Mouse (Mus musculus) kidney, embryonic 14.5 days (tissue): Measurements from ENCODE around the gene Atf3. TPM values are rescaled to one million over a fixed set of nuclear protein-coding genes. Genes with fewer than 3 reads are reported as not detected.

Source experiments
- ATAC-seq: fragments of 200-750 bp; cut with Nextera tagmentation; 2 replicates; pipeline ENCODE4 v1.8.0; 2017; ENCODE audit warnings: moderate number of reproducible peaks, mild to moderate bottlenecking, moderate TSS enrichment, moderate library complexity; ENCODE audit not compliant: low FRiP score, low TSS enrichment
- H3K27ac ChIP-seq: fragments of 300-500 bp; sonication (generic); 2 replicates; pipeline ENCODE4 v1.5.1; 2014; ENCODE audit warnings: low read depth, mild to moderate bottlenecking, low read length, moderate library complexity, mixed read lengths
- H3K27me3 ChIP-seq: fragments of 300-500 bp; sonication (generic); 2 replicates; pipeline ENCODE4 v1.6.1; 2014; ENCODE audit warnings: mild to moderate bottlenecking, low read length; ENCODE audit not compliant: control insufficient read depth, insufficient read depth
- H3K36me3 ChIP-seq: fragments of 300-500 bp; sonication (generic); 2 replicates; pipeline ENCODE4 v1.6.1; 2014; ENCODE audit warnings: low read length, mixed read lengths; ENCODE audit not compliant: control insufficient read depth, insufficient read depth
- H3K4me1 ChIP-seq: fragments of 300-500 bp; sonication (generic); 2 replicates; pipeline ENCODE4 v1.6.1; 2014; ENCODE audit warnings: low read length, mixed read lengths; ENCODE audit not compliant: control insufficient read depth, insufficient read depth
- H3K4me2 ChIP-seq: fragments of 300-500 bp; sonication (generic); replicated peaks from 2 replicates; pipeline ENCODE4 v1.6.1; 2014; ENCODE audit warnings: low read depth, mild to moderate bottlenecking, low read length
- H3K4me3 ChIP-seq: fragments of 300-500 bp; sonication (generic); 2 replicates; pipeline ENCODE4 v1.5.1; 2014; ENCODE audit warnings: mild to moderate bottlenecking, low read length
- H3K9ac ChIP-seq: fragments of 300-500 bp; sonication (generic); 2 replicates; pipeline ENCODE4 v1.6.1; 2014; ENCODE audit warnings: low read depth, mild to moderate bottlenecking, low read length, moderate library complexity
- H3K9me3 ChIP-seq: fragments of 300-500 bp; sonication (generic); 2 replicates; pipeline ENCODE4 v1.6.1; 2016; ENCODE audit warnings: low read length; ENCODE audit not compliant: control insufficient read depth
- WGBS: fragments of 180-500 bp; shearing (Covaris S2); extraction: QIAGEN DNeasy Blood & Tissue Kit; methylation state at CpG from one replicate; pipeline ENCODE4 v1.1.7; 2014; 5-methylcytosine and 5-hydroxymethylcytosine counted together
- polyA plus RNA-seq: library from polyadenylated mRNA; unstranded; fragments of >200 nt; fragmentation: Nextera tagmentation; extraction: Ambion mirVana; gene quantifications from 2 replicates; pipeline ENCODE4 v1.2.1, GENCODE M21; 2014

The Atf3 gene
- polyA plus RNA-seq, 1 experiment from 2014 or later = 2.3 TPM

- ATAC-seq = no peak
- Histone ChIP-seq H3K27me3 (no peaks in the 10 kb centered on the region), H3K27ac (no peak overlapping the region), H3K4me1 (no peaks in the 10 kb centered on the region), H3K36me3 (no peaks in the 10 kb centered on the region), H3K4me3 (no peak overlapping the region), H3K9ac (no peak overlapping the region), H3K4me2 (no peak overlapping the region), H3K9me3 (peaks cover 8% of the 10 kb centered on the region; the same call in 1 of the 2 replicates)
- 68% methylated on average over 5 of the region's 5 CpGs for WGBS
Measured at GRCm38 (mm10) chr1:191132240-191132639, 85.6 kb downstream of the Atf3 start.

GRCm38 (mm10) chr1:191131692-191132091, 86.1 kb downstream of the Atf3 start:
- no peak for ATAC-seq
- H3K4me3 ChIP-seq = no peak overlapping the region
- peaks cover 8% of the 10 kb centered on the region; the same call in 1 of the 2 replicates for H3K9me3 ChIP-seq
- no peak overlapping the region for H3K4me2 ChIP-seq
- no peaks in the 10 kb centered on the region for H3K36me3 ChIP-seq
- no peak overlapping the region for H3K9ac ChIP-seq
- no peaks in the 10 kb centered on the region for H3K27me3 ChIP-seq
- H3K4me1 ChIP-seq = no peaks in the 10 kb centered on the region
- no peak overlapping the region for H3K27ac ChIP-seq
- 91% methylated on average over 2 of the region's 2 CpGs for WGBS

- H3K4me3 ChIP-seq = peak overlapping the region; percentile 24; the same call in 1 of the 2 replicates
- WGBS = 14% methylated on average over 38 of the region's 38 CpGs
- ATAC-seq = peak; percentile 88
- H3K9me3 ChIP-seq = peaks cover 8% of the 10 kb centered on the region; the same call in 1 of the 2 replicates
- no peaks in the 10 kb centered on the region for H3K36me3 ChIP-seq
- peak overlapping the region; percentile 48 for H3K4me2 ChIP-seq
- H3K27me3 ChIP-seq = no peaks in the 10 kb centered on the region
- H3K27ac ChIP-seq = no peak overlapping the region
- H3K9ac ChIP-seq = no peak overlapping the region
- no peaks in the 10 kb centered on the region for H3K4me1 ChIP-seq
Measured at GRCm38 (mm10) chr1:191125811-191126638, 91.8 kb downstream of the Atf3 start.

- H3K27me3 ChIP-seq = no peaks in the 10 kb centered on the region
- no peak for ATAC-seq
- no peak overlapping the region for H3K27ac ChIP-seq
- H3K9ac ChIP-seq = no peak overlapping the region
- H3K36me3 ChIP-seq = no peaks in the 10 kb centered on the region
- peaks cover under 1% of the 10 kb centered on the region; the same call in 1 of the 2 replicates for H3K9me3 ChIP-seq
- H3K4me1 ChIP-seq = no peaks in the 10 kb centered on the region
- no peak overlapping the region for H3K4me3 ChIP-seq
- H3K4me2 ChIP-seq = no peak overlapping the region
- 72% methylated on average over 4 of the region's 4 CpGs for WGBS
Measured at GRCm38 (mm10) chr1:191124288-191124687, 93.6 kb downstream of the Atf3 start.

- no peak overlapping the region for H3K4me2 ChIP-seq
- no peak overlapping the region for H3K9ac ChIP-seq
- H3K4me1 ChIP-seq = no peaks in the 10 kb centered on the region
- no peaks in the 10 kb centered on the region for H3K36me3 ChIP-seq
- no peak for ATAC-seq
- no peak overlapping the region for H3K4me3 ChIP-seq
- 77% methylated on average over 2 of the region's 2 CpGs for WGBS
- H3K27me3 ChIP-seq = no peaks in the 10 kb centered on the region
- H3K9me3 ChIP-seq = no peaks in the 10 kb centered on the region
- no peak overlapping the region for H3K27ac ChIP-seq
Measured at GRCm38 (mm10) chr1:191123696-191124095, 94.1 kb downstream of the Atf3 start.

GRCm38 (mm10) chr1:191122744-191123143, 95.1 kb downstream of the Atf3 start:
- H3K4me3 ChIP-seq = no peak overlapping the region
- no peaks in the 10 kb centered on the region for H3K4me1 ChIP-seq
- WGBS = 72% methylated on average over 3 of the region's 3 CpGs
- no peaks in the 10 kb centered on the region for H3K9me3 ChIP-seq
- H3K27ac ChIP-seq = no peak overlapping the region
- H3K4me2 ChIP-seq = no peak overlapping the region
- no peaks in the 10 kb centered on the region for H3K27me3 ChIP-seq
- no peaks in the 10 kb centered on the region for H3K36me3 ChIP-seq
- ATAC-seq = no peak
- H3K9ac ChIP-seq = no peak overlapping the region

Other genes starting within 250 kb of the Atf3 start
- gene Vash2, start 238.7 kb downstream of the Atf3 start, polyA plus RNA-seq = 20.3 and 41.4 TPM in 2 replicates
- gene Flvcr1, start 191.9 kb downstream of the Atf3 start, polyA plus RNA-seq = 6.8 and 8.5 TPM in 2 replicates
- gene Spata45, start 181.4 kb downstream of the Atf3 start, polyA plus RNA-seq = not detected in 2 replicates
- gene Tatdn3, start 155.1 kb downstream of the Atf3 start, polyA plus RNA-seq = 12.6 and 13.2 TPM in 2 replicates
- gene Nsl1, start 155.0 kb downstream of the Atf3 start, polyA plus RNA-seq = 10.4 and 23.3 TPM in 2 replicates
- 12.4 and 18.0 TPM in 2 replicates for gene Batf3, start 120.2 kb downstream of the Atf3 start, polyA plus RNA-seq
- not detected in 2 replicates for gene Fam71a, start 53.2 kb downstream of the Atf3 start, polyA plus RNA-seq
- gene Nenf, start 100.2 kb upstream of the Atf3 start, polyA plus RNA-seq = 97.0 and 115 TPM in 2 replicates
- gene Tmem206, start 107.9 kb upstream of the Atf3 start, polyA plus RNA-seq = 17.6 and 25.9 TPM in 2 replicates
- 24.6 and 25.0 TPM in 2 replicates for gene Ppp2r5a, start 185.2 kb upstream of the Atf3 start, polyA plus RNA-seq